In genomic region chr10:24235426-24236283, GRCm38 (mm10) we compare ENCODE assay signal across 13 mouse cellular contexts. TPM values are rescaled to one million over a fixed set of nuclear protein-coding genes. Genes with fewer than 3 reads are reported as not detected.
DNase-seq lines count a peak whose midpoint lies in the region; ATAC-seq and TF ChIP-seq lines count a peak whose summit lies in the region.
"Had no signal": no experiment of that assay in that cellular context is flagged by ENCODE, and none has a peak within 500 bp of the region (broad histone marks: within the 10 kb centered on the region; RNA-seq: fewer than 3 reads in every experiment).

No protein-coding gene starts in this region.

- TF ChIP-seq CTCF in midbrain, postnatal 0 days (IDR thresholded peaks at IDR 0.05) = no peak

- WGBS in hindbrain, embryonic 13.5 days = 43% methylated on average over 23 of the region's 23 CpGs
- 74% methylated on average over 23 of the region's 23 CpGs for WGBS in hindbrain, embryonic 10.5 days
- WGBS in midbrain, postnatal 0 days = 38% methylated on average over 23 of the region's 23 CpGs

- DNase-seq in hindbrain, embryonic 10.5 days (ENCODE audit: low spot score) = no peak
- peak; percentile 66 for DNase-seq in brain, adult 2 months (ENCODE audit: low read depth, low spot score)
- peak; percentile 25 to 26 for DNase-seq in frontal cortex, postnatal 36 days (ENCODE audit: low spot score in 2 of 2)
- DNase-seq in midbrain, postnatal 0 days (ENCODE audit: low spot score) = peak; percentile 40
- no peak for DNase-seq in lung, postnatal 10 days
- no peak for DNase-seq in urinary bladder, postnatal 36 days (ENCODE audit: low spot score in 2 of 2)
- DNase-seq in adrenal gland, postnatal 10 days = no peak
- DNase-seq: gastrocnemius, postnatal 36 days; heart, postnatal 14 days; kidney, postnatal 25 days; liver, embryonic 13.5 days had no signal

- H3K36me3 ChIP-seq in hindbrain, embryonic 13.5 days = no peaks in the 10 kb centered on the region
- H3K36me3 ChIP-seq in hindbrain, embryonic 10.5 days = peaks cover 3% of the 10 kb centered on the region; the same call in 1 of the 2 replicates
- no peaks in the 10 kb centered on the region for H3K36me3 ChIP-seq in midbrain, postnatal 0 days (ENCODE audit: insufficient read depth, low read length)
- H3K36me3 ChIP-seq: liver, embryonic 13.5 days had no signal

- no peak for ATAC-seq in hindbrain, embryonic 13.5 days (ENCODE audit: low FRiP score)
- no peak for ATAC-seq in midbrain, postnatal 0 days (ENCODE audit: low FRiP score)

- no peak overlapping the region for H3K9ac ChIP-seq in hindbrain, embryonic 13.5 days
- H3K9ac ChIP-seq in midbrain, postnatal 0 days (replicated peaks; ENCODE audit: low read length, poor library complexity, severe bottlenecking) = 0 out of 2 replicates have a peak overlapping the region, but pooled peaks have one; percentile 5
- H3K9ac ChIP-seq: liver, embryonic 13.5 days had no signal

- no peaks in the 10 kb centered on the region; the same call in 1 of the 2 replicates for H3K9me3 ChIP-seq in hindbrain, embryonic 13.5 days
- peaks cover 5% of the 10 kb centered on the region; the same call in 1 of the 2 replicates for H3K9me3 ChIP-seq in hindbrain, embryonic 10.5 days
- H3K9me3 ChIP-seq in midbrain, postnatal 0 days (ENCODE audit: low read length) = no peaks in the 10 kb centered on the region
- H3K9me3 ChIP-seq: liver, embryonic 13.5 days had no signal

- H3K27ac ChIP-seq in hindbrain, embryonic 13.5 days = no peak overlapping the region
- H3K27ac ChIP-seq in hindbrain, embryonic 10.5 days = no peak overlapping the region
- H3K27ac ChIP-seq in midbrain, postnatal 0 days (ENCODE audit: low read depth, low read length) = no peak overlapping the region
- H3K27ac ChIP-seq: liver, embryonic 13.5 days; stomach, postnatal 0 days had no signal

- H3K27me3 ChIP-seq in hindbrain, embryonic 13.5 days = 0 out of 2 replicates have a peak, but pooled peaks cover 4% of the 10 kb centered on the region
- H3K27me3 ChIP-seq in hindbrain, embryonic 10.5 days (ENCODE audit: insufficient read depth, poor library complexity, severe bottlenecking) = no peaks in the 10 kb centered on the region
- H3K27me3 ChIP-seq in midbrain, postnatal 0 days (ENCODE audit: insufficient read depth, low read length) = no peaks in the 10 kb centered on the region
- H3K27me3 ChIP-seq: liver, embryonic 13.5 days had no signal

- no peak overlapping the region for H3K4me3 ChIP-seq in hindbrain, embryonic 13.5 days
- H3K4me3 ChIP-seq in hindbrain, embryonic 10.5 days = no peak overlapping the region
- H3K4me3 ChIP-seq in midbrain, postnatal 0 days (ENCODE audit: low read depth, low read length) = peak overlapping the region; percentile 1; the same call in 1 of the 2 replicates
- H3K4me3 ChIP-seq: liver, embryonic 13.5 days had no signal

- H3K4me2 ChIP-seq in hindbrain, embryonic 13.5 days = peak overlapping the region; percentile 43
- H3K4me2 ChIP-seq in midbrain, postnatal 0 days (ENCODE audit: low read depth, low read length, poor library complexity, severe bottlenecking) = peak overlapping the region; percentile 25
- H3K4me2 ChIP-seq: liver, embryonic 13.5 days had no signal

- peaks cover 9% of the 10 kb centered on the region for H3K4me1 ChIP-seq in hindbrain, embryonic 13.5 days (replicated peaks)
- peaks cover 9% of the 10 kb centered on the region for H3K4me1 ChIP-seq in hindbrain, embryonic 10.5 days (replicated peaks)
- no peaks in the 10 kb centered on the region for H3K4me1 ChIP-seq in midbrain, postnatal 0 days (ENCODE audit: insufficient read depth, low read length)
- H3K4me1 ChIP-seq: liver, embryonic 13.5 days had no signal

RNA-seq across cellular contexts. Expression of gene Moxd1, which starts 12.3 kb away (rescaled TPM):
- 8.6 and 9.6 TPM in 2 replicates for polyA plus RNA-seq in hindbrain, embryonic 13.5 days (2015; fragmentation: Nextera tagmentation; extraction: Ambion mirVana)
- 22.0 and 22.4 TPM in 2 replicates for polyA plus RNA-seq in hindbrain, embryonic 10.5 days (2016; fragmentation: Nextera tagmentation; extraction: Ambion mirVana)
- total RNA-seq in midbrain, postnatal 0 days (2014; rRNA removed) = 5.1 and 10.8 TPM in 2 replicates
- polyA plus RNA-seq in midbrain, postnatal 0 days (2015; fragmentation: Nextera tagmentation; extraction: Ambion mirVana) = 1.1 and 1.4 TPM in 2 replicates
- total RNA-seq in adrenal gland, postnatal 10 days (2021) = 1 to 10 TPM; 1.0 to 1.9 TPM

Comparison
In these comparisons a context has a peak if more than half of its experiments do, and no peak if none do; other contexts are left out.
1. DNase-seq: peak in brain, adult 2 months (single experiment), frontal cortex, postnatal 36 days (2 of 2) and midbrain, postnatal 0 days (single experiment); none in hindbrain, embryonic 10.5 days (single experiment), lung, postnatal 10 days (single experiment), urinary bladder, postnatal 36 days (0 of 2) and adrenal gland, postnatal 10 days (single experiment).